Mouse (Mus musculus) C2C12 (cell line): Measurements from ENCODE around the gene Rad51b. TPM values are rescaled to one million over a fixed set of nuclear protein-coding genes. Genes with fewer than 3 reads are reported as not detected.

Source experiments
- H3K27me3 ChIP-seq: one replicate; pipeline ENCODE4 v1.6.1; 2011; ENCODE audit not compliant: control insufficient read depth, insufficient read depth, insufficient read length
- H3K36me3 ChIP-seq: one replicate; pipeline ENCODE4 v1.6.1; 2011; ENCODE audit not compliant: control insufficient read depth, insufficient read depth
- H3K4me3 ChIP-seq: one replicate; pipeline ENCODE4 v1.5.1; 2011; ENCODE audit warnings: mild to moderate bottlenecking, control low read depth; ENCODE audit not compliant: poor library complexity, insufficient read depth, severe bottlenecking
- H3K79me2 ChIP-seq: one replicate; pipeline ENCODE4 v1.6.1; 2011; ENCODE audit not compliant: control insufficient read depth, insufficient read depth
- H3K79me3 ChIP-seq: one replicate; pipeline ENCODE4 v1.6.1; 2011; ENCODE audit warnings: low read depth, control low read depth
- H3ac ChIP-seq: one replicate; pipeline ENCODE3; 2011; ENCODE audit warnings: low read depth; ENCODE audit not compliant: control insufficient read depth, insufficient read length
- CEBPB ChIP-seq: IDR thresholded peaks from one replicate; pipeline ENCODE4 v1.6.1; 2011; ENCODE audit warnings: low read depth, mild to moderate bottlenecking, control low read depth, moderate library complexity
- CTCF ChIP-seq: IDR thresholded peaks from one replicate; pipeline ENCODE4 v1.5.1; 2011; ENCODE audit not compliant: control insufficient read depth, insufficient read depth, insufficient read length
- FOSL1 ChIP-seq: IDR thresholded peaks from one replicate; pipeline ENCODE4 v1.8.0; 2011; ENCODE audit warnings: mild to moderate bottlenecking, low read length; ENCODE audit not compliant: poor library complexity, insufficient read depth, severe bottlenecking
- MAX ChIP-seq: IDR thresholded peaks from one replicate; pipeline ENCODE4 v1.6.1; 2011; ENCODE audit warnings: mild to moderate bottlenecking, control low read depth
- MYOD1 ChIP-seq: IDR thresholded peaks from one replicate; pipeline ENCODE4 v1.6.1; 2011; ENCODE audit warnings: low read depth; ENCODE audit not compliant: control insufficient read depth, insufficient read length
- MYOG ChIP-seq: IDR thresholded peaks from one replicate; pipeline ENCODE4 v1.6.1; 2011; ENCODE audit not compliant: control insufficient read depth, insufficient read length; ENCODE audit errors: extremely low read depth
- USF1 ChIP-seq: IDR thresholded peaks from one replicate; pipeline ENCODE4 v1.6.1; 2011; ENCODE audit warnings: low read depth, mild to moderate bottlenecking, control low read depth, moderate library complexity
- polyA plus RNA-seq: library from polyadenylated mRNA; unstranded; fragments of >200 nt; fragmentation: generic; extraction: Trizol; gene quantifications from one replicate; pipeline ENCODE4 v1.2.1, GENCODE M21; 2012; ENCODE audit warnings: missing spikeins

Gene Rad51b
- polyA plus RNA-seq, 1 experiment: 1.3 TPM

- Histone ChIP-seq H3K79me2 (no peaks in the 10 kb centered on the region), H3K79me3 (no peaks in the 10 kb centered on the region), H3K27me3 (no peaks in the 10 kb centered on the region), H3ac (no peak overlapping the region), H3K36me3 (no peaks in the 10 kb centered on the region), H3K4me3 (no peak overlapping the region)
- TF ChIP-seq CTCF (no peak), CEBPB (no peak), FOSL1 (no peak), USF1 (no peak), MYOG (no peak), MYOD1 (no peak), MAX (no peak)
Measured at GRCm38 (mm10) chr12:79762087-79762486, 465.0 kb downstream of the Rad51b start.

GRCm38 (mm10) chr12:79762570-79763275 is 465.6 kb downstream of the Rad51b start:
- Histone ChIP-seq H3K4me3 (no peak overlapping the region), H3K79me3 (no peaks in the 10 kb centered on the region), H3ac (no peak overlapping the region), H3K36me3 (no peaks in the 10 kb centered on the region), H3K79me2 (no peaks in the 10 kb centered on the region), H3K27me3 (no peaks in the 10 kb centered on the region)
- TF ChIP-seq MYOD1 (no peak), CEBPB (no peak), MYOG (no peak), FOSL1 (no peak)

DNA sequence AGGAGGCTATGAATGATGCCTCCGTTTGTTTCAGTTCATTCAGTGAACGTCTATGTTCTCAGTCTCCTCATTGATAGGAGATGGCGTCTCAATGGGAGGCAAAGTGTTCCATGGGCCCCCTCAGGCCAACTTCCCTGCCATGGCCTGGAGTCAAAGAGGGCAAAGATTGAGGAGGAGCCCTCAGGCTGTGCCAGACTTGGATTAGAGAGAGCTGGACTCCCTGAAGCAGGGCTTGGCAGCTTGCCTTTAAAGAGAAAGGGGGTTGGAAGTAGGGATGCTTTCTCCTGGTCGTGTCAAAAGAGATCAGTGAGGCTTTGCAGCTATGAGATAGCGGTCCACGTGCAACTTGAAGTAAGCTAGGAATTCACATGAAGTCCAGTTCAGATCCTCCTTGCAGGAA is 469.0 kb downstream of the Rad51b start:
- no peaks in the 10 kb centered on the region for H3K27me3 ChIP-seq
- H3K36me3 ChIP-seq: no peaks in the 10 kb centered on the region
- no peak overlapping the region for H3ac ChIP-seq
- H3K79me2 ChIP-seq: no peaks in the 10 kb centered on the region
- TF ChIP-seq CTCF: no peak
- TF ChIP-seq MAX: no peak
- TF ChIP-seq MYOD1: no peak
- no peak for TF ChIP-seq USF1
- TF ChIP-seq CEBPB: no peak
- no peak for TF ChIP-seq MYOG
- TF ChIP-seq FOSL1: no peak
- no peak overlapping the region for H3K4me3 ChIP-seq
- H3K79me3 ChIP-seq: no peaks in the 10 kb centered on the region

- Histone ChIP-seq H3K79me2 (no peaks in the 10 kb centered on the region), H3K36me3 (no peaks in the 10 kb centered on the region), H3K27me3 (no peaks in the 10 kb centered on the region), H3ac (no peak overlapping the region), H3K79me3 (no peaks in the 10 kb centered on the region), H3K4me3 (no peak overlapping the region)
- TF ChIP-seq FOSL1: no peak
Measured at GRCm38 (mm10) chr12:79768741-79769322, 471.8 kb downstream of the Rad51b start.

- H3ac ChIP-seq: no peak overlapping the region
- no peaks in the 10 kb centered on the region for H3K27me3 ChIP-seq
- no peak overlapping the region for H3K4me3 ChIP-seq
- H3K79me3 ChIP-seq: no peaks in the 10 kb centered on the region
- TF ChIP-seq CTCF: no peak
- no peaks in the 10 kb centered on the region for H3K36me3 ChIP-seq
- H3K79me2 ChIP-seq: no peaks in the 10 kb centered on the region
Measured at GRCm38 (mm10) chr12:79769763-79770162, 472.7 kb downstream of the Rad51b start.

DNA sequence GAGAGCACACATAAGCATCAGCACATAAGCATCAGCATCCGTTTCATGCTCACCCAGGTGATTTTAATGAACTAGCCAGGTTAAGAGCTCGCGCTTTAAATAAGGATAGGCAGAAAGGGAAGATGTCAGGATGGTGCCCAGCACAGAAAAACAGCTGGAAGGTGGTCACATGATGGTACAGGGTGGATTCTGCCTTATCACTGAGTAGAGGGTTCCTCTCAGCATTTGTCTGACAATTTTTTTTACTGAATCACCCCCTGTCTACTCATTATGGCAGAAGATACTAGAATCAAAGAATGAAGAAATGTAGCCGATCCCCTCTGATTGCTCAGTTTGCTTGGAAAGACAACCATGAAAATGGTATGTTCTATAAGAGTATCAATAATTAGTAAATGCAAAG is 474.1 kb downstream of the Rad51b start:
- H3K27me3 ChIP-seq: no peaks in the 10 kb centered on the region
- TF ChIP-seq MYOG (no peak), FOSL1 (no peak), MAX (no peak), USF1 (no peak), MYOD1 (no peak), CTCF (no peak), CEBPB (no peak)
- no peaks in the 10 kb centered on the region for H3K79me3 ChIP-seq
- H3K79me2 ChIP-seq: no peaks in the 10 kb centered on the region
- H3ac ChIP-seq: no peak overlapping the region
- no peaks in the 10 kb centered on the region for H3K36me3 ChIP-seq
- H3K4me3 ChIP-seq: no peak overlapping the region

- no peaks in the 10 kb centered on the region for H3K36me3 ChIP-seq
- no peaks in the 10 kb centered on the region for H3K79me3 ChIP-seq
- no peak overlapping the region for H3K4me3 ChIP-seq
- H3ac ChIP-seq: no peak overlapping the region
- no peaks in the 10 kb centered on the region for H3K79me2 ChIP-seq
- no peaks in the 10 kb centered on the region for H3K27me3 ChIP-seq
- TF ChIP-seq MYOG (no peak), FOSL1 (no peak), CEBPB (no peak), CTCF (no peak), MYOD1 (no peak), MAX (no peak), USF1 (no peak)
Measured at GRCm38 (mm10) chr12:79771741-79772140, 474.7 kb downstream of the Rad51b start.
